Mouse (Mus musculus): ENCODE results near the gene Numbl.
"Not testable (repeated sequence)": the region's sequence is repeated elsewhere in the genome, so short reads cannot be mapped to it uniquely, and the experiment has no call there.

The Numbl gene

GRCm38 (mm10) chr7:27258205-27258899, at the start of gene Numbl:
Gene Numbl (plus strand): TSS chr7:27258433.
- peak; percentile 91 for DNase-seq (ENCODE audit: low read depth, low spot score)

GRCm38 (mm10) chr7:27212626-27213025, 45.6 kb upstream of the Numbl start:
- DNase-seq (ENCODE audit: low read depth, low spot score), result no peak

DNA sequence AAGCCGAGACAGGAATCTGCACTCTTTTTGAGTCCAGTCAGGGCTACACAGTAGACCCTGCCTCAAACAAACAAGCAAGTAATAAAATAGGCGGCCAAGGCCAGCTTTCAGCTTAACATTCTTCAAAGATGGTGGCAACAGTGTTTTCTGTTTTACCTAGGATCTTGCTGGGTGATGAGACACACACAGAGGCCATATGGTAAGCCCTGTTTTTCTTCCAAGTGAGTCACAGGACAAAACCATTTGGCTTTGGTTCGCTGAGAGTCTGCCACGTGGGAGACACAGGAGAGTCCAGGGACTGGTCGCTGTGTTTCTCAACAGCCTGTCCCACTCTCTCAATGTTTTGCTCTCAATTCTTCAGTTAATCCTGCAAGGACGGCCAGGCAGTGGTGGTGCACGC, 39.6 kb upstream of the Numbl start:
- no peak for DNase-seq (ENCODE audit: low read depth, low spot score)

GRCm38 (mm10) chr7:27219937-27220336, 38.3 kb upstream of the Numbl start:
- no peak for DNase-seq (ENCODE audit: low read depth, low spot score)

- DNase-seq (ENCODE audit: low read depth, low spot score), result no peak
These were observed 36.3 kb upstream of the Numbl start for GRCm38 (mm10) chr7:27221939-27222338.

GRCm38 (mm10) chr7:27222538-27222937, 35.7 kb upstream of the Numbl start:
- DNase-seq (ENCODE audit: low read depth, low spot score), result no peak

DNA sequence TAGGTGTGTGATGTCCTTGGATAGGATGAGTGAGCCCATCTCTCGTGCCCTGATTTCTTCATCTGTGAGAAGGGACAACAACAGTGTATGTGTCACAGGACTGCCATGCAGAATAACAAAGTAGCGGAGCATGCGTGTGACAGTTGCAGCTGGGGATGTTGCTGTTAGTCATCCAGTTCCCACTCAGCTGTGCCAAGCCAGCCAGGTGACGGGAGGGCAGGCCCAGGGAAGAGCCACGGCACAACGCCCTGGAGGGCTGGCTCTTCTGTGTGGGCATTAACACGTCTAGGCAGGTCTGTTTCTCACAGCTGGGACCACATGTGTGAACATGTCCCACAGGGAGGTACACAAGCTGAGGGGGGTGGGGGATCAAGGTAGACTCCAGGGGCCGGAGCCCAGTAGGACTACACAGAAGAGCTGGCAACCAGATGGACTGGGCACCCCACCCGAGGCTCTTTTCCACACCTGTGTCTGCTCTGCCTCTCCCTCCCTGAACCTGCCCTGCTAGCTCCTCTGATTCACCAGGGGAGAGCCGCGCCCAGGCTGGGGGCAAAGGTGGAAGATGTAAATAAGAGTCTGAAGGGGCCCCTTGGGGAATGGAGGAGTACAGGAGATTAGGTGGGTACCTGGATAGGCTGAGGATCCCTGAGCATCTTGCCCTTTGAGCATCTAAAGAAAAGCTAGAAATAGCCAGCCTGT, 33.2 kb upstream of the Numbl start:
- DNase-seq (ENCODE audit: low read depth, low spot score), result peak; percentile 25

DNA sequence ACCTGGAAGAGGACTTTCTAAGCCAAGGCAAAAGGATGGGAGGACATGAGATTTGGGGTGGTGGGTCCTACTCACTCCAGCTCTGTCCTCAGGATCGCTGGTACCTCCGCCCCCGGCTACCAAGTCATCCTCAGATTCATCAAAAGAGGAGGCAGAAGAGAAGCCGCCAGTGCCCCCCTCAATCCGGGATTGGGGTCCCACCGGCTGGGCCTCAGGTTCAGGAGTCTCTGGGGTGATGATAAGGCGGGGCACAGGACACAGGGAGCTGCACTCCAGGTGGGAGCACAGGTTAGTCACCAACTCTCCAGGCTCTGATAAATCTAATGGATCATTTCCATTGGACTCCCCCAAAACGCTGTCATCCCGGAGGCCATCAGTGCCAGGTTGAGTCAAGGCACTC, 31.0 kb upstream of the Numbl start:
- no peak for DNase-seq (ENCODE audit: low read depth, low spot score)

- no peak for DNase-seq (ENCODE audit: low read depth, low spot score)
These were observed 30.6 kb upstream of the Numbl start for GRCm38 (mm10) chr7:27227676-27228075.

DNA sequence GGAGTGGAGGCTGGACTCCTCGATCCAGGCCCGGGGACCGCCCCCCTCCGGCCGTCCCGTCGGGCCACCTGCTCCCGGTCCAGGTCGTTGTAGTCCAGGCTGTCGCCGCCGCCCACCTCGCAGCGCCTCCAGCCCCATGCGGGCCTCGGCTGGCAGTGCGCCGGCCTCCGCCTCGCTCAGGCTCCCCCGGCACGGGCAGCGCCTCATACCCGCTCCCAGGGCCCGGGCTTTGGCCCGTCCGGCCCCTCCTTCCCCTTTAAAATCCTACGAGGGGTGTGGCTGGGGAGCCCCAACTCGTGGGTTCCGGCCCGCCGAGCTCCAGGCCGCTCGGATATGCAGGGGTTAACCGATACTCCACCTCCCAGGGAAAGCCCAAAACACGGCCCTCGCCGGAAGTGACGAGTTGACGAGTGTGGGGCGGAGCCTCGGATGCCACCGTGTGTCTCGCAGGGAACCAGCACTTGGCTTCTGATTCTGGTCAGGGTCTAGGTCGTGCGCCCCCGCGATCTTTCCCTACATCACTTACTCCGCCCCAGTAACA, 29.9 kb upstream of the Numbl start, which contains the start of gene Itpkc:
Gene Itpkc, minus strand, starts transcription at position 381 of the 541 bp plus-strand sequence.
- peak; percentile 97 for DNase-seq (ENCODE audit: low read depth, low spot score)

DNA sequence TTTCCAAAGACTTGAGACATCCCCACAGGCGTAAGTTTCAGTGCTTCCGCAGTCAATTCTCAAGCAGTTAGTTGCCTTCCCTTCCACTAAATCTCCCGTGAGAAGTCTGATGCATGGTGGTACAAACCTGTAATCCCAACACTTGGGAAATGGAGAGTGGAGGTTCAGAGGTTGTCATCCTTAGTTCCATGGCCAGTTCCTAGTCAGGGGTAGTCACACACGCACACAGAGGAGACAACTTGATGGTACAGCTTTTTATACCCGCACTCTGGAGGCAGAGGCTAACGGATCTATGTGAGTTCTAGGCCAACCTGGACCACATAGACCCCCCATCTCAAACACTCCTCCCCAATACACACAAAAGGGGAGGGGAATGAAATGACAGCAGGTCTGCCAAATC, 29.4 kb upstream of the Numbl start:
- no peak for DNase-seq (ENCODE audit: low read depth, low spot score)

GRCm38 (mm10) chr7:27230781-27231180, 27.5 kb upstream of the Numbl start:
- no peak for DNase-seq (ENCODE audit: low read depth, low spot score)

DNA sequence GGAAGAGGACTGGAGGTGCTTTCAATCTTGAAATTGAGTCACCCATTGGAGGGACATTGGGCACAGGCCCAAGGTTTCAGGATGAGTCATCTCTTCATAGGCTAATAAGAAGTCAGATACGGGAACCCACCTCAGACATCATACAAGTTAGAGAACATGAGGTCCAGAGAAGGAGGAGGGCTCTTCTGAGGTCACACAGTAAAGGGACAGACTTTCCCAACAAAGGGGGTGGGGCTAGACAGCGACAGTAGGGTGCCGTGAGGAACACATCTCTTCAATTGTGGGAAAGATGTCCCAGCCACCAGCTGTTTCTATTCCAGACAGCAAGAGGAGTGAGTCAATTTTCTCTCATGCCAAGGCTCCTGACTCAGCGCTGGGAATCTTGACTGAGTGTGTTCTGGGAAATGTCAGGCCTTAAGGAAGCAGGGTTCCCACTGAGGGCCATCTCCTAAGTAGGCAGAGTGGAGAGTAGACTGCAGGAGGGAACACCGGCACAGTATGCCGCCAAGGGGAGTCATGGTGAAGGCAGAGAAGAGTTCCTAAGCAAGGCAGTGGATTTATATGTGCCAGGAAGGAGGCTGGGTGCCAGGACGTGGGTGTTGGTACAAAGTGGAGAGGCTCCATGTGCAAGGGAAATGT, 26.4 kb upstream of the Numbl start:
- DNase-seq (ENCODE audit: low read depth, low spot score), result no peak

DNA sequence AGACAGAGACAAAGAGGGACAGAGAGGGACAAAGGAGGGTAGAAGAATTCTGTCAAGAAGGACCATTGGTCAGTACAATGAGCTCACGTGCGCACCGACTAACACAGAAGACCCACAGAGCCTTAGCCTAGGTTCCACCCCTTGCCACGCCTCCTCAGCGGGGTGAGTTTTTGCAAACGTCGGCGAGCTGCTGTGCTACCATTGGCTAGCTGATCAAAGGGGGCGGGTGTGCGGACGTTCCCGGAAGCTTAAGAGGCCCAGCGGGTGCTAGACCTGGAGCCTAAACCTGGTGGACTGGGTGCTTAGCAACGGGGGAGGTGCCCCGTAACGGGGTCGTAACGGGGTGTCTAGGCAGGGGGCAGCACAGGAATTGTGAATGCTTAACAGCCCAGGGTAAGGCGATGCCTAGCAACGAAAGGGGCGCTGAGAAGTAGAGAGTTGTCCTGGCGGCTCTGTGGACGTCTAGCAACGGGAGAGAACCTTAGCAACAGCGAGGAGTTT, 25.4 kb upstream of the Numbl start, which contains the start of gene Coq8b:
Gene Coq8b, plus strand, starts transcription at position 243 of the 501 bp plus-strand sequence.
- DNase-seq (ENCODE audit: low read depth, low spot score), result peak; percentile 95

DNA sequence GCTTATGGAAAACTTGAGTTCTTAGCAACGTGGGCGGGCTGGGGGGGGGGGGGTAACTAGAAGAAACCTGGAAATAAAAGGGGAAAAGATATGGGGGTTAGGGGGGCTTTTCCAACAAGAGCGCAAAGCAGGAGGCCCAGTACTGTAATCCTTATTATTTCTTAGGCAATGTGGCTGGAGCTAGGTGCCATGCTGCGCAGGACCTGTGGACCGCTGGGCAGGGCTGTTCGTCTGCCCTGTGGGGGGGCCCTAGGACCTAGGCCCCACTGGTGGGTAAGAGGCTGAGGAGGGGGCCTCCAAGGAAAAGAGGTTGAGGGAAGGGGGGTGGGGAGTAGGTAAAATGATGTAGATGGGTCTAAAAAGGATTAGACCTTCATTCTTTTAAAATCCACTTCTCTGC, 24.9 kb upstream of the Numbl start:
- no peak for DNase-seq (ENCODE audit: low read depth, low spot score)

- no peak for DNase-seq (ENCODE audit: low read depth, low spot score)
These were observed 22.5 kb upstream of the Numbl start for GRCm38 (mm10) chr7:27235726-27236125.

DNA sequence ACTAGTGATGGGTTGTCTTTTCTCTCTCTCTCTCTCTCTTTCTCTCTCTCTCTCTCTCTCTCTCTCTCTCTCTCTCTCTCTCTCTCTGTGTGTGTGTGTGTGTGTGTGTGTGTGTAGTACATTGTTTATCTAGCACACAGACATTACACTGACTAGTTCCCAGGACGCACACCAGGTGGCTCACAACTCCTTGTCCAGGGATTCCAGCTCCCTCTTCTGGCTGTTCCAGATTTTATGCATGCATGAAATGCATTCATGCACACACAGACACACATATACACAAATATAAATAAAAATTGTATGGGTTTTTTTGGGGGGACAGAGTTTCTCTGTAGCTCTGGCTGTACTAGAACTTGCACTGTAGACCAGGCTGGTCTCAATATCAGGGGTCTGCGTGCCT, 20.7 kb upstream of the Numbl start:
- DNase-seq (ENCODE audit: low read depth, low spot score), result no peak

- DNase-seq (ENCODE audit: low read depth, low spot score), result no peak
These were observed 19.7 kb upstream of the Numbl start for GRCm38 (mm10) chr7:27238568-27238967.

DNA sequence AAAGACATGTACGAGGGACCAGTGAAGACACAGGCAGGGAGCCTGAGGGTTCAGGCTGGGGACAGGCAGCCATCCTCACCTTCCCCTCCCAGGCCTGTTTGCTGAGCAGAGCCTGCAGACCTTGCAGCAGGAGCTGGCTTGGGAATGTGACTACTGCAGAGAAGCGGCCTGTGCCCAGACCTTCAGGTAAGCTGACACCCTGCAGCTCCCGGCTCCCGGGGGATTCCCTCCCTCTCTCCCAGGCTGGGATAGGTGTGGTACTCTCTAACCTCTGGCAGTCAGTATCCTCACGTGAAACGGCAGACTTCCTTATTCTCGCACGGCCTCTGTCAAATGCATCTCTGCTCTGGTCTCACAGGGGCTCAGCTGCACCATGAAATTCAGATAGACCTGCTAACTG, 15.0 kb upstream of the Numbl start:
- no peak for DNase-seq (ENCODE audit: low read depth, low spot score)

GRCm38 (mm10) chr7:27244088-27244487, 14.1 kb upstream of the Numbl start:
- not testable (repeated sequence) for DNase-seq (ENCODE audit: low read depth, low spot score)

- peak; percentile 40 for DNase-seq (ENCODE audit: low read depth, low spot score)
These were observed 9.1 kb upstream of the Numbl start for GRCm38 (mm10) chr7:27249146-27249545.

GRCm38 (mm10) chr7:27249928-27250327, 8.3 kb upstream of the Numbl start:
- no peak for DNase-seq (ENCODE audit: low read depth, low spot score)

Measured in forelimb bud, embryonic 11.5 days (tissue).